Mouse (Mus musculus): ENCODE results near the gene Tff2. TPM values are rescaled to one million over a fixed set of nuclear protein-coding genes. Genes with fewer than 3 reads are reported as not detected.

Gene Tff2
- polyA plus RNA-seq, 1 experiment from 2014 or later = 0.46 TPM

DNA sequence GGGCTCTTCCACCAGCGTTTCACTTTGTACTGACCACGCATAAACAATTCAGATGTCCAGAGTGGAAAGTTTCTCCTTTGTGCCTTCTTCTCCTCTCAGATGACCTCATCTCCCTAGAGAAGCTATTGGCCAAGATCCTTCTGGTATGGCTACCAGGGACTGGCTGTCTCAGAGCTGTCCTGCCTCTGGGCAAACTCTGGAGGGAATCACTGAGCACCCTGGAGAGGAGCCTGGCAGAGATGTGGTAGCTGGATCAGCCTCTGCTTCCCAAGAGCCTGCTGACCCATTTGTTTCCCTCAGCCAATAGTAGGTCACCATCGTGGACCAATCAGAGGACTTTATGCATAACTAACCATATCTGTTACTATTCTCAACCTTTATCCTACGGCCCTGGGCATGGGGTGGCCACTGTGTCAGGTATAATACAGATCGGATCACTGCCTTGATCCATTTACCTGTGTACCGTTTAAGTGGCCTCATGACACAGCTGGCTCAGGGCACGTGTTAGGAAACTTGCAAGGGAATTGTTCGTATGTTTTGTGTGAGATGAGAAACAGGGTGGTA lies 41.0 kb downstream of the Tff2 start:
- Histone ChIP-seq H3K27ac (ENCODE audit: low read length) (no peak overlapping the region), H3K4me1 (replicated peaks; ENCODE audit: control insufficient read depth, insufficient read depth, low read length) (no peaks in the 10 kb centered on the region), H3K9ac (ENCODE audit: low read length) (no peak overlapping the region), H3K27me3 (ENCODE audit: control insufficient read depth, insufficient read depth, low read depth, low read length) (no peaks in the 10 kb centered on the region), H3K4me2 (ENCODE audit: low read depth, low read length) (no peak overlapping the region), H3K36me3 (ENCODE audit: control insufficient read depth, insufficient read depth, low read length) (no peaks in the 10 kb centered on the region), H3K4me3 (ENCODE audit: low read length) (no peak overlapping the region), H3K9me3 (ENCODE audit: control insufficient read depth, low read length) (no peaks in the 10 kb centered on the region)
- ATAC-seq (ENCODE audit: low read depth) = no peak
- 86% methylated on average over 8 of the region's 8 CpGs for WGBS

DNA sequence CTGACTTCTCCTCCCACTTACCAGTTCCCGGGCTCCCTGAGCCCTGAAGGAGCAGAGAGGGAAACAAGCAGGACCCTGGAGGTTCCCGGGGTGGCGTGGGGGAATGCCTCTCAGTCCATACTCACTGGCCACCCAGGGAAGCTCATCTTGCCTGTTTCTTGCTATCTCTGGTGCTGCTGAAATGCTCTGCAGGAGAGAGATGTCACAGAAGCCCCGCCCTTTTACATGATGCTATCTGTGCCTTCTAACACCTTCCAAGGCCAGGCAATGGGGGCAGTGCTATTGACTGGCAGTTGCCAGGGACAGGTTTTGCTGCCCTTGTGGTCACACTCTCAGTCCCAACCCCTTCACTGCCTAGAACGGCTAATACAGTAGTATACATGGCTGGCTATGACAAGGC lies 45.3 kb downstream of the Tff2 start:
- Histone ChIP-seq H3K27me3 (ENCODE audit: control insufficient read depth, insufficient read depth, low read depth, low read length) (no peaks in the 10 kb centered on the region), H3K4me1 (replicated peaks; ENCODE audit: control insufficient read depth, insufficient read depth, low read length) (no peaks in the 10 kb centered on the region), H3K36me3 (ENCODE audit: control insufficient read depth, insufficient read depth, low read length) (no peaks in the 10 kb centered on the region), H3K27ac (ENCODE audit: low read length) (no peak overlapping the region), H3K4me3 (ENCODE audit: low read length) (no peak overlapping the region), H3K9ac (ENCODE audit: low read length) (no peak overlapping the region), H3K4me2 (ENCODE audit: low read depth, low read length) (no peak overlapping the region), H3K9me3 (ENCODE audit: control insufficient read depth, low read length) (no peaks in the 10 kb centered on the region)
- no peak for ATAC-seq (ENCODE audit: low read depth)
- 61% methylated on average over 5 of the region's 5 CpGs for WGBS

DNA sequence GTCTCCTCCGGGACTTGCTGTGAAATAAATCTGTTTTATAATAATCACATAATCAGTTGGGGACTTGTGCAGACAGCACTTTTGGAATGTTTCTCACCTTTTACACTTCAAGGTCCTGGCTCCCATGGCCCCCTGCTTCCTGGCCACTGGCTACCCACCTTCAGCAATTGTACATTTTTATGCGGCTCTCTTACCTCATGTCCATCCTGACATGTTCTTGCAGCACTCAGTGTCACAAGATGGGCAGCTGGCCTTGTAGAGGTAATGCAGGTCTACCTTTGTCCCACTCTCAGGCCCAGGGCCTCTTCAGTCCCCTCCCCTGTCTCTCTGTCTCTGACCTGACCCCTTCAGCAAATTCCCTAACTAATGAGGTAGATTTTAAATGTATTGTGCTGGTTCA lies 47.2 kb downstream of the Tff2 start:
- peaks cover 4% of the 10 kb centered on the region; the same call in 1 of the 2 replicates for H3K9me3 ChIP-seq (ENCODE audit: control insufficient read depth, low read length)
- no peak for ATAC-seq (ENCODE audit: low read depth)
- H3K4me2 ChIP-seq (ENCODE audit: low read depth, low read length) = no peak overlapping the region
- H3K27me3 ChIP-seq (ENCODE audit: control insufficient read depth, insufficient read depth, low read depth, low read length) = no peaks in the 10 kb centered on the region
- H3K36me3 ChIP-seq (ENCODE audit: control insufficient read depth, insufficient read depth, low read length) = 0 out of 2 replicates have a peak, but pooled peaks cover 2% of the 10 kb centered on the region
- H3K9ac ChIP-seq (ENCODE audit: low read length) = no peak overlapping the region
- H3K4me3 ChIP-seq (ENCODE audit: low read length) = no peak overlapping the region
- WGBS = 92% methylated on average over 2 of the region's 2 CpGs
- H3K27ac ChIP-seq (ENCODE audit: low read length) = no peak overlapping the region
- no peaks in the 10 kb centered on the region for H3K4me1 ChIP-seq (replicated peaks; ENCODE audit: control insufficient read depth, insufficient read depth, low read length)

DNA sequence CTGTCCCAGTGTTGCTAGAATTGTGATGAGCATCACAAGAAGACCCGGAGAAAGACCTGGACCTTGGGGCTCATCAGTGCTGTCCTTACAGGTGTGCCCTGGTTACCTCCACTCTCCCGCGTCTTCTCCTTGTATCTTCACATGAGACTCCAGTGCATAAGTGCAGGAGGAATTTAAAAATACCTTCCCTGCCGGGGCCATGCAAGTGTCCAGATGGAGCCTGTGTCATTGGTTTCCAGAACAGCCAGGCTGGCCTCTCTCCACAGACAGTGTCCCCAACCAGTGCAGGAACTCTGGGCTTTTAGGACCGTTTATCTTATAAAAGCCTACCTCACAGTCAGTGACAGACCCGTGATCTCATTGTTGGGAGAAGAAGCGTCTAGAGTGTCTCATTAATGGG lies 48.5 kb downstream of the Tff2 start:
- Histone ChIP-seq H3K27me3 (ENCODE audit: control insufficient read depth, insufficient read depth, low read depth, low read length) (no peaks in the 10 kb centered on the region), H3K27ac (ENCODE audit: low read length) (no peak overlapping the region), H3K9me3 (ENCODE audit: control insufficient read depth, low read length) (peaks cover 4% of the 10 kb centered on the region; the same call in 1 of the 2 replicates), H3K4me3 (ENCODE audit: low read length) (no peak overlapping the region), H3K4me2 (ENCODE audit: low read depth, low read length) (no peak overlapping the region), H3K36me3 (ENCODE audit: control insufficient read depth, insufficient read depth, low read length) (0 out of 2 replicates have a peak, but pooled peaks cover 2% of the 10 kb centered on the region), H3K9ac (ENCODE audit: low read length) (no peak overlapping the region), H3K4me1 (replicated peaks; ENCODE audit: control insufficient read depth, insufficient read depth, low read length) (peaks cover 1% of the 10 kb centered on the region)
- 69% methylated on average over 7 of the region's 7 CpGs for WGBS
- ATAC-seq (ENCODE audit: low read depth) = no peak

- Histone ChIP-seq H3K4me2 (ENCODE audit: low read depth, low read length) (no peak overlapping the region), H3K4me1 (replicated peaks; ENCODE audit: control insufficient read depth, insufficient read depth, low read length) (peaks cover 9% of the 10 kb centered on the region), H3K9me3 (ENCODE audit: control insufficient read depth, low read length) (peaks cover 4% of the 10 kb centered on the region; the same call in 1 of the 2 replicates), H3K36me3 (ENCODE audit: control insufficient read depth, insufficient read depth, low read length) (0 out of 2 replicates have a peak, but pooled peaks cover 2% of the 10 kb centered on the region), H3K27me3 (ENCODE audit: control insufficient read depth, insufficient read depth, low read depth, low read length) (no peaks in the 10 kb centered on the region), H3K27ac (ENCODE audit: low read length) (no peak overlapping the region), H3K9ac (ENCODE audit: low read length) (no peak overlapping the region), H3K4me3 (ENCODE audit: low read length) (no peak overlapping the region)
- no peak for ATAC-seq (ENCODE audit: low read depth)
- WGBS = 65% methylated on average over 5 of the region's 5 CpGs
These were observed 49.3 kb downstream of the Tff2 start for GRCm38 (mm10) chr17:31094781-31095180.

Other genes starting within 250 kb of the Tff2 start
- gene Glp1r, start 242.5 kb downstream of the Tff2 start, polyA plus RNA-seq (2015; fragmentation: Nextera tagmentation; extraction: Ambion mirVana) = 12.7 and 12.9 TPM in 2 replicates
- 0.44 and 0.74 TPM in 2 replicates for gene Umodl1, start 189.6 kb downstream of the Tff2 start, polyA plus RNA-seq (2015; fragmentation: Nextera tagmentation; extraction: Ambion mirVana)
- 12.9 and 15.1 TPM in 2 replicates for gene Abcg1, start 86.6 kb downstream of the Tff2 start, polyA plus RNA-seq (2015; fragmentation: Nextera tagmentation; extraction: Ambion mirVana)
- gene Tff3, start 14.6 kb downstream of the Tff2 start, polyA plus RNA-seq (2015; fragmentation: Nextera tagmentation; extraction: Ambion mirVana) = 0.58 and 1.6 TPM in 2 replicates
- not detected in 2 replicates for gene Tff1, start 21.0 kb upstream of the Tff2 start, polyA plus RNA-seq (2015; fragmentation: Nextera tagmentation; extraction: Ambion mirVana)
- gene Tmprss3, start 54.7 kb upstream of the Tff2 start, polyA plus RNA-seq (2015; fragmentation: Nextera tagmentation; extraction: Ambion mirVana) = not detected in 2 replicates
- 0.90 and 1.6 TPM in 2 replicates for gene Ubash3a, start 63.6 kb upstream of the Tff2 start, polyA plus RNA-seq (2015; fragmentation: Nextera tagmentation; extraction: Ambion mirVana)
- 20.1 and 24.0 TPM in 2 replicates for gene Rsph1, start 133.1 kb upstream of the Tff2 start, polyA plus RNA-seq (2015; fragmentation: Nextera tagmentation; extraction: Ambion mirVana)
- 13.4 and 13.5 TPM in 2 replicates for gene Slc37a1, start 142.5 kb upstream of the Tff2 start, polyA plus RNA-seq (2015; fragmentation: Nextera tagmentation; extraction: Ambion mirVana)
- gene Pde9a, start 241.9 kb upstream of the Tff2 start, polyA plus RNA-seq (2015; fragmentation: Nextera tagmentation; extraction: Ambion mirVana) = 29.5 and 31.5 TPM in 2 replicates